Mouse (Mus musculus) sigmoid colon, adult 10 weeks (tissue): Measurements from ENCODE around the gene Trappc12. TPM values are rescaled to one million over a fixed set of nuclear protein-coding genes. Genes with fewer than 3 reads are reported as not detected.

Experiments used
- polyA plus RNA-seq: library from polyadenylated mRNA; stranded (reverse); fragments of 350-450 nt; fragmentation: Illumina TruSeq; extraction: RNeasy Lipid Tissue Mini Kit (QIAGEN cat#74804); gene quantifications from one replicate; pipeline ENCODE4 v1.2.3, GENCODE M21; 2014; ENCODE audit warnings: low read depth, low replicate concordance

Gene Trappc12
- polyA plus RNA-seq = 14.1 TPM

DNA sequence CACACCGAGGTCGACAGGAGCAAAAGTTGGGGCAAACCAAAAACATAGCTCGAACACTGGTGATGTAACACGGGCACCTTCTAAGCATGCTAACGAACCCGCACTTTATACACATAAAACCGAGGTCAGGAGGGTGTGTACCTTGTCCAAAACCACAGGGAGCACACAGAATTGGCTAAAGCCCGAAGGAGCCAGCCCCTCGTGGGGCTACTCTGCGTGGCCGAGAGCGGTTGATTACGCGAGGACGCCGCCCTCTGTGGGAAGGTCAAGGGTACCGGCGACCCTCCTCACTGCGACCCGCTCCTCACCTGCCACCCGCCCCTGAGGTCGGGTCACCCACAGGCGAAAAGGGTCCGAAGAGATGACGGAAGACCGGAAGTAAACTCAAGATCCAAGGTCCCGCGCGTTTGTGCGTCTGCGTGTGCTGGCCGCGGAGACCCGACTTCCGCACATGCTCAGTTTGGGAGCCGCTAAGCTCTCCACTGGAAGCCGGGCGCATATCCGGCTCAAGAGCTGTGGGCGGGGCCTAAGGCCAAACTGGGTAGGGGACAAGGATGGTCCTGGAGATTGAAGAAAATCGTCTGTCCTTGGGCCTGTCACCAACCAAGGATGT, at the start of gene Trappc12:
TSS of gene Trappc12 (minus strand) at position 452 of the 613 bp plus-strand sequence.

DNA sequence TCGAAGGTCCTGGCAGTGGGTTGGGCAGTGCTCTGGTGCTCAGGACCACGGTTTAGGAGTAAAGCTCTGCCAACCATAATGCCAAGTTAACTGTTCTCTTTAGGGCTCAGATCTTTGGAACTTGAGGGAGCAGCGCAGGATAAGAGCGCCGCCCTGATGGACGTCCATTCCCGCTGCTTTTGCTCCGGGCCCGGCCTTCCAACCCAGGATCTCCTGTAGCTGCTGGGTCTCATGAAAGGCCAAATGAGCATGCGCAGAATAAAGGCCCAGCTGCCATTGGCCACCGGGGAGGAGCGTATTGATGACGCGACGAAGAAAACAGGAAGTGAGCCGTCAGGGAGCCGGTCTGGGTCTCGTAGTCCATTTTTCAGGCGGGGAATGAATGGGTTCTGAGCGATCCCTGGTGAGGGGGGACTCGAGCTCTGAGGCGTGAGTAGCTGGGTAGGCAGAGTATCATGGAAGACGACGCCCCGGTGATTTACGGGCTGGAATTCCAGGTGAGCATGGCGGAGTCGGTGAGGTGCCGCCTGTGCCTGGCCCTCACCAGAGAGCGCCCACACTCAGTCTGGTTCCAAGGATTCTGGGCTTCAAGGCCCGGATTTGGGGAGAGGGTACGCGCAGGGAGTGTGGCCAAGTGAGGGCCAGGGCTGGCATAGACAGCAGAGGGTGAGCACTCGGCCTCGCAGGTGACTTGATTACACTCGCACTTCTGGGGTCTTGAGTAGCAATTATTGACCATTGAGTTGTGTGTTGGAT, 1.4 kb upstream of the Trappc12 start, which contains the start of gene Eipr1:
TSS of gene Eipr1 (plus strand) at position 296 of the 756 bp plus-strand sequence.

DNA sequence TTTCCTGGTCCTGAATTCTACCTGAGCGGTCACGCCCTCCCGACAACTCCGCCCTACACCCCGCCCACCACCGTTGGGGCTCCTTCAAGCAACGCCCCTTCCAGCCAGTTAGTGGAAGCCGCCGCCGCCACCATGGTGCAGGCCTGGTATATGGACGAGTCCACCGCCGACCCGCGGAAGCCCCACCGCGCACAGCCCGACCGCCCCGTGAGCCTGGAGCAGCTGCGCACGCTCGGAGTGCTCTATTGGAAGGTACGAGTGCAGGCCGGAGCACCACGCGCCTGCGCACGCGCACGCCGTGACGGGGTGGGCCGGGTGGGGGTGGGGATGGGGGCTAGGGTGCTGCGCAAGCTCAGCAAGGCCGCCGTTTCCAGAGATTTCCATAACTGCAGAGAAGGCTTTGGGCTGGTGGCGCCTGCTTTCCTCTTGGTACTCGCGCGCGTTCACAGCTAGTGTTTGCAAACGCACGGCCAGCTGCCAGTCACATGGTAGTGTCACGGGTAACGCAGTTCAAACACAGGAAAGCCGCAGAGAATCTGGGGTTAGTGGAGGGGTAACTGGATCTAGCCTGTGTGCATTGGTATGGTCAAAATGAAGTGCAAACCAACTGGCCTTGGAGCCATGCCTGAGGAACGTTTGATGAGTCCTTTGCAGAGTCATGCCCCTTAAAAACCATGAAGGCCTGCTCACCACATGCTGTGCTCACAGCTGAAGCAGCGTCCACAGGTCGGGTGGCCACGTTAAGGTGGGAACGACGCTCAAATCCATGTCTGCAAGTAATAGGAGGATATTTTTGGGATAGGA, 74.9 kb downstream of the Trappc12 start, which contains the start of gene Adi1:
TSS of gene Adi1 (plus strand) at position 111 of the 804 bp plus-strand sequence.

DNA sequence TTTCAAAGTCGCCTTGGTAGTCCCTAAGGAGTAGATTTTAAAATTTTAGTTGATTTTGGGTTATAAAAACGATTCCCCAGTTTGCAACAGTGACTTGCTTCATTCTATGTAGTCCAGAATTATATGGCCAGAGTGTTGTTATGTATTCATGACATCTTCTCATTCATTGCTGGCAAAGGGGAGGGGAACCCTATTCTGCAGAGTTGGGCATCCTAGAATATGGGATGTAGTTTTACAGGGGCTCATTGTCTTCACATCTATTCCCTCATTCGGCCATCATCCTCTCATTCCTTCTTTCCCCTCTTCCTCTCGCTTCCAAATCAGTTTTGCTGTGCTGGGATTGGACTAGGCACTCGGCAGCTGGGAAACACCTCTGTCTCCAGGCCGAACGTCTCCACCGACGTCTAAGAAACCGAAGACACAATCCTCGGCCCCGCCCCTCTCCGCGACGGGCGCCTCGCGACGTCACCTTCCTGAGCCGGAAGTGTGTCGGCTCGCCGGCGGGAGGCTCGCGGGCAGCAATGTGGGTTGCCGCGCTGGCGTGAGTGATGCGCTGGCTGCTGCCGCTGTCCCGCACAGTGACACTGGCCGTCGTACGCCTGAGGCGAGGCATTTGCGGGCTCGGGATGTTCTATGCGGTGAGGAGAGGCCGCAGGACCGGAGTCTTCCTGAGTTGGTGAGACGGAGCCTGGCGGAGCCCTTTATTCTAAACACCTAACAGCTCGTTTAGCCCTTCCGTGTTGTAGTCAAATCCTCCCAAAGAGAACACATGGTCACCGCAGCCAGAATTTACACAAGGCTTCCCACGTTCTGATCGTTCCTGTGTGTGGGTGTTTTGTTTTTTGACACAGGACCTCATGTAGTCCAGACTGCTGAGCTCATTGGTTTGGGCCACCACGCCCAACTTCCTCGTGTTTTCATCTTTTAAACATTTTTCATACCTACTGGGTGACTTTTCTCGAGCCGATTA, 100.8 kb downstream of the Trappc12 start, which contains the start of gene Rnaseh1:
TSS of gene Rnaseh1 (plus strand) at position 462 of the 970 bp plus-strand sequence.

Other genes with a start within 250 kb of the Trappc12 start
- gene Dcdc2c, start 198.1 kb downstream of the Trappc12 start, polyA plus RNA-seq = not detected
- gene Allc, start 167.9 kb downstream of the Trappc12 start, polyA plus RNA-seq = not detected
- not detected for gene Colec11, start 127.1 kb downstream of the Trappc12 start, polyA plus RNA-seq
- gene Rps7, start 114.5 kb downstream of the Trappc12 start, polyA plus RNA-seq = 1,000 TPM
- gene Rnaseh1, start 100.9 kb downstream of the Trappc12 start, polyA plus RNA-seq = 4.5 TPM
- gene Adi1, start 75.2 kb downstream of the Trappc12 start, polyA plus RNA-seq = 75.9 TPM
- 1.5 TPM for gene Eipr1, start 1.3 kb upstream of the Trappc12 start, polyA plus RNA-seq